Mouse (Mus musculus) kidney, postnatal 0 days (tissue): ENCODE results near the gene Pola1. TPM values are rescaled to one million over a fixed set of nuclear protein-coding genes. Genes with fewer than 3 reads are reported as not detected.

Experiments
- ATAC-seq: fragments of 200-750 bp; cut with Nextera tagmentation; replicated peaks from 2 replicates; pipeline ENCODE4 v1.8.0; 2017; ENCODE audit warnings: low read depth, moderate number of reproducible peaks, moderate TSS enrichment, moderate library complexity; ENCODE audit not compliant: low FRiP score
- DNase-seq: peaks from one replicate; pipeline ENCODE4 v3.0.0-alpha.2; 2016; ENCODE audit warnings: low spot score
- H3K27ac ChIP-seq: fragments of 300-500 bp; sonication (generic); 2 replicates; pipeline ENCODE4 v1.5.1; 2014; ENCODE audit warnings: mild to moderate bottlenecking
- H3K27me3 ChIP-seq: fragments of 300-500 bp; sonication (generic); 2 replicates; pipeline ENCODE4 v1.6.1; 2014; ENCODE audit warnings: low read length, mixed read lengths; ENCODE audit not compliant: insufficient read depth
- H3K36me3 ChIP-seq: fragments of 300-500 bp; sonication (generic); 2 replicates; pipeline ENCODE4 v1.6.1; 2014; ENCODE audit warnings: low read length, mixed read lengths; ENCODE audit not compliant: insufficient read depth
- H3K4me1 ChIP-seq: fragments of 300-500 bp; sonication (generic); replicated peaks from 2 replicates; pipeline ENCODE4 v1.6.1; 2014; ENCODE audit warnings: antibody characterized with exemption, low read length, mixed read lengths; ENCODE audit not compliant: insufficient read depth
- H3K4me2 ChIP-seq: fragments of 300-500 bp; sonication (generic); 2 replicates; pipeline ENCODE4 v1.6.1; 2014; ENCODE audit warnings: mild to moderate bottlenecking, low read length, moderate library complexity, mixed read lengths
- H3K4me3 ChIP-seq: fragments of 300-500 bp; sonication (generic); replicated peaks from 2 replicates; pipeline ENCODE4 v1.5.1; 2014; ENCODE audit warnings: low read depth, low read length
- H3K9ac ChIP-seq: fragments of 300-500 bp; sonication (generic); 2 replicates; pipeline ENCODE4 v1.6.1; 2014; ENCODE audit warnings: low read depth, low read length
- H3K9me3 ChIP-seq: fragments of 300-500 bp; sonication (generic); replicated peaks from 2 replicates; pipeline ENCODE4 v1.6.1; 2016; ENCODE audit warnings: low read length, inconsistent platforms, mixed read lengths
- CTCF ChIP-seq: IDR thresholded peaks from 2 replicates; pipeline ENCODE4 v1.5.1; 2016; ENCODE audit warnings: antibody characterized with exemption, low read depth, mild to moderate bottlenecking, moderate library complexity
- WGBS: fragments of 180-500 bp; shearing (Covaris S2); extraction: QIAGEN DNeasy Blood & Tissue Kit; methylation state at CpG from one replicate; pipeline ENCODE4 v1.1.7; 2014; 5-methylcytosine and 5-hydroxymethylcytosine counted together
- polyA plus RNA-seq: library from polyadenylated mRNA; unstranded; fragments of >200 nt; fragmentation: Nextera tagmentation; extraction: Ambion mirVana; gene quantifications from 2 replicates; pipeline ENCODE4 v1.2.1, GENCODE M21; 2015

Pola1 gene
- polyA plus RNA-seq, 1 experiment from 2014 or later, result 7.8 TPM

GRCm38 (mm10) chrX:93634861-93635375 lies 3.0 kb upstream of the Pola1 start:
- ATAC-seq (no peak), DNase-seq (no peak)
- H3K9ac ChIP-seq, result no peak overlapping the region
- no peaks in the 10 kb centered on the region for H3K4me1 ChIP-seq
- 72% methylated on average over 2 of the region's 2 CpGs for WGBS
- no peak overlapping the region for H3K4me3 ChIP-seq
- H3K27ac ChIP-seq, result no peak overlapping the region
- TF ChIP-seq CTCF, result no peak
- no peaks in the 10 kb centered on the region for H3K36me3 ChIP-seq
- no peaks in the 10 kb centered on the region for H3K9me3 ChIP-seq
- no peak overlapping the region for H3K4me2 ChIP-seq
- no peaks in the 10 kb centered on the region for H3K27me3 ChIP-seq

GRCm38 (mm10) chrX:93630256-93630655 lies 1.7 kb downstream of the Pola1 start:
- no peak overlapping the region for H3K4me2 ChIP-seq
- no peak overlapping the region for H3K4me3 ChIP-seq
- 57% methylated on average over 1 of the region's 1 CpGs for WGBS
- no peak overlapping the region for H3K27ac ChIP-seq
- DNase-seq (no peak), ATAC-seq (no peak)
- no peaks in the 10 kb centered on the region for H3K9me3 ChIP-seq
- no peaks in the 10 kb centered on the region for H3K36me3 ChIP-seq
- no peaks in the 10 kb centered on the region for H3K4me1 ChIP-seq
- H3K9ac ChIP-seq, result no peak overlapping the region
- no peak for TF ChIP-seq CTCF
- H3K27me3 ChIP-seq, result no peaks in the 10 kb centered on the region

- no peak for TF ChIP-seq CTCF
- Histone ChIP-seq H3K4me3 (no peak overlapping the region), H3K9me3 (no peaks in the 10 kb centered on the region), H3K4me2 (no peak overlapping the region), H3K27ac (no peak overlapping the region), H3K4me1 (no peaks in the 10 kb centered on the region), H3K9ac (no peak overlapping the region), H3K36me3 (no peaks in the 10 kb centered on the region), H3K27me3 (no peaks in the 10 kb centered on the region)
- ATAC-seq, result no peak
- WGBS, result 83% methylated on average over 1 of the region's 1 CpGs
- DNase-seq, result no peak
These were observed 29.7 kb downstream of the Pola1 start for GRCm38 (mm10) chrX:93602214-93602613.

GRCm38 (mm10) chrX:93594283-93594682 lies 37.7 kb downstream of the Pola1 start:
- Histone ChIP-seq H3K9me3 (no peaks in the 10 kb centered on the region), H3K4me3 (no peak overlapping the region), H3K27ac (no peak overlapping the region), H3K27me3 (no peaks in the 10 kb centered on the region), H3K4me1 (no peaks in the 10 kb centered on the region), H3K9ac (no peak overlapping the region), H3K36me3 (no peaks in the 10 kb centered on the region), H3K4me2 (no peak overlapping the region)
- 91% methylated on average over 4 of the region's 4 CpGs for WGBS
- DNase-seq (no peak), ATAC-seq (no peak)
- TF ChIP-seq CTCF, result no peak

GRCm38 (mm10) chrX:93580931-93581330 lies 51.0 kb downstream of the Pola1 start:
- no peaks in the 10 kb centered on the region for H3K9me3 ChIP-seq
- no peaks in the 10 kb centered on the region for H3K27me3 ChIP-seq
- H3K4me3 ChIP-seq, result no peak overlapping the region
- TF ChIP-seq CTCF, result no peak
- H3K27ac ChIP-seq, result no peak overlapping the region
- no peaks in the 10 kb centered on the region for H3K36me3 ChIP-seq
- no peak overlapping the region for H3K4me2 ChIP-seq
- ATAC-seq, result no peak
- H3K9ac ChIP-seq, result no peak overlapping the region
- 79% methylated on average over 2 of the region's 2 CpGs for WGBS
- DNase-seq, result no peak
- H3K4me1 ChIP-seq, result no peaks in the 10 kb centered on the region

GRCm38 (mm10) chrX:93557171-93557570 lies 74.8 kb downstream of the Pola1 start:
- H3K36me3 ChIP-seq, result no peaks in the 10 kb centered on the region
- H3K27me3 ChIP-seq, result no peaks in the 10 kb centered on the region
- peak; percentile 35 for DNase-seq
- no peak for ATAC-seq
- WGBS, result 32% methylated on average over 1 of the region's 1 CpGs
- no peak overlapping the region for H3K27ac ChIP-seq
- no peak overlapping the region for H3K9ac ChIP-seq
- no peak overlapping the region for H3K4me2 ChIP-seq
- no peaks in the 10 kb centered on the region for H3K4me1 ChIP-seq
- no peak overlapping the region for H3K4me3 ChIP-seq
- H3K9me3 ChIP-seq, result no peaks in the 10 kb centered on the region
- TF ChIP-seq CTCF, result peak; percentile 62

GRCm38 (mm10) chrX:93539779-93540178 lies 92.2 kb downstream of the Pola1 start:
- no peak for TF ChIP-seq CTCF
- no peaks in the 10 kb centered on the region for H3K27me3 ChIP-seq
- no peaks in the 10 kb centered on the region for H3K9me3 ChIP-seq
- H3K4me2 ChIP-seq, result no peak overlapping the region
- no peak for ATAC-seq
- DNase-seq, result peak; percentile 25
- H3K9ac ChIP-seq, result no peak overlapping the region
- no peak overlapping the region for H3K4me3 ChIP-seq
- no peaks in the 10 kb centered on the region for H3K4me1 ChIP-seq
- no peak overlapping the region for H3K27ac ChIP-seq
- H3K36me3 ChIP-seq, result no peaks in the 10 kb centered on the region
- WGBS, result 60% methylated on average over 2 of the region's 2 CpGs
